Mouse (Mus musculus): Measurements from ENCODE around the gene Slc51a.

The Slc51a gene

DNA sequence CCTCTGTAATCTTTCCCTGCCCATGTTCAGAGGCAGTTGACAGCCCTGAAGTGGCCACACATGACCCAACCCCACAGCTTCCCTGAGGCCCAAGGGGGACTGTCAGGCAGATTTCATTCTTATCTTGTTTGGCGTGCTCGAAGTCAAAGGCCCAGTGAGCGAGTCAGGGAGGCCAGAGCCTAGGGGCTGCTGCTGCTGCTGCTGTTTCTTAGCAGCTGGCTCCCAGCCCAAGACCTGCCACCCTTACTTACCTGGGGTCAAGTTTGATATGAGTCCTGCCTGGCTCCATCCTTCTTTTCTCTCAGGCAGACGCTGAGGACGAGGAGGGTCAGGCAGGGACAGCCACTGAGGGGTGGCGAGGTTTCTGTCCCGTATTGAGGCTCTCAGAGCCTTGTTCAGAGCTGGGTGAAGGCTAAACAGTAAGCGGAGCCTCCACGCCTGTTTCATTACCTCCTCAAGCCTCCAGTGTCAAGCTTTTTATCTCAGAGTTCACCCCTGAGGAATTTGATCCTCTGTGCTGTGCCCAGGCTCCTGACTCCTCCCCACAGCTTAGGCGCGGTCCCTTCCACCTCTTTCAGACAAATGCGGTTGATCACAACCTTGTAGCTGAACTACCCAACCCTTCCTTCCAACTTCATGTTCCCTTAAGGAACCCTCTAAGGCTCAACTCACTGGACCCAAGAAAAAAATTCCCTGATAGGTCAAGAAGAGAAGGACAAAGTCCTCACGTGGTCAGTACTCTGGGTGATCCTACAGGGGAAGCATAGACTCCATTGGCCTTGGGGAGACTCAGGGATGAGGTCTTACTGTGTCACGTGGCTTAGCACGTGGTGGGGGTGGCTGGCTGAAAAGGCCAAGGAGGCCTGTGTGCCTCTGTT, at the start of gene Slc51a:
Gene Slc51a, minus strand, starts transcription at position 646 of the 878 bp plus-strand sequence.
- no peak for DNase-seq (ENCODE audit: low spot score in 2 of 2)

DNA sequence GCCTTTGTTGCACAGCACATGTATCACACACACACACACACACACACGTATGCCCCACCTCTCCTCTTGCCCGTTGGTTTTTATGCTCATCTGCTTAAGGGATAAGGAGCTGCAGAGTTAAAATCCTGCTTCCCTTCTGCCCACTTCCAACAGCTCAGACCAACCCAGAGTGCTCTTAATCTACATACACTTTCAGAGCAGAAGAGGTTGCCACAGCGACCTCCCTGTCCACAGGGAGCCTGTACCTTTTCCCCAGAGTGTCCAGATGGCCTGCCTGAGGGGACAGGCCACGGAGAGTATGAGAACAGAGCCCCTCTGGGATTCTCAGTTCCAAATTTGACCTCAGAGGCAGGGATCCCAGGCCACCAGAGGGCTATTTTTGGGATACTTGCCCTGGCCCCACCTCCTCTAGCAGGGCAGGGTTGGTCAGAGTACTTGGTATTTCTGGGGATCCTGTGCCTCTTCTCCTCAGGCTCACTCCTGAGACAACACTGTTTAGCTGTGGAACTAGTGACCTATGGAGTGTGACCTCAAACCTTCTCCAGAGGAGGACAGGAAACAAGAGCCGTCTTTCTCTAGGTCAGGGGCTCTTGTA, 47.6 kb upstream of the Slc51a start:
- DNase-seq (ENCODE audit: low spot score in 2 of 2) = no peak

DNA sequence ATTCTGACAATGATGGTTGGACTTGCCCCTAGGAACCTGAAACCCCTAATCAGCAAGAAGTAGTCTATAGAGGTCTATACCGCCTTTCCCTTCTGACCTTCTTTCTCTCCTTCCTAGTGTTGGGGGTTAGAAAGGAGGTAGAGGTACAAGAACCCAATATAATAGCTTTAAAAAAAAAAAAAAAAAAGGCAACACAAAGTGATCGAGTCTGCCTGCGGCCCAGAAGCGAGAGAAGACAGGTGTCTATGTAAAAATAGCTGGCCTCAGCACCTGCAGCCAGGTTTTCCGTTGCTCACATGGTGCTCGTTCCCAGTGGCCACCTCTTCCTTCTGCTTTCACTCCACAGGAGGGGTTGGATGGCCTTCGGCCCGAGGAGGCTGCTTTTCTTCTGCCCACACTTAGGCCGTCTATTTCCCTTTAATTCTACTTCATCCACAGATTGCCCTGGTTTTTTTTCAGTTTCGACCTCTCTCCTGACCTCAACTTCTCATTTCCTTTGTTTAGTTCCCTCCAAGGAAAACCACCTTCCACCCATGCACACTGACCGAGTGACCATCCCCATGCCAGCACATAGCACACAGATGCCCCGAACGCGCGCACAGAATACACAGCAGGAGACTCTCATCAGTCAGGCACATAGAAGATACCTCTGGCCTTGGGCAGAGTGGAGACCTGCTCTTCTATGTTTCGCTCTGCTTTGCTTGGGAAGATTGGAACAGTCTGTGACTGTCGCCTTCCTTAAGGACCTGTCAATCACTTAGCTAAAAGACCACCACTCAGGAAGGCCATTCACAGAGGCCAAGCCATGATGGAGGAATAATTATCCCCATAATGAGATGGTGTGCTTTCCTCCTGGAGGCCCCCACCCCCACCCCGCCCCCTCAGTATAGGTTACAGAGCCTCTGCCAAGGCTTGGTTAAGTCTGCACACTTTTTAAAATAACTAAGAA, 45.5 kb upstream of the Slc51a start:
- no peak for DNase-seq (ENCODE audit: low spot score in 2 of 2)

DNA sequence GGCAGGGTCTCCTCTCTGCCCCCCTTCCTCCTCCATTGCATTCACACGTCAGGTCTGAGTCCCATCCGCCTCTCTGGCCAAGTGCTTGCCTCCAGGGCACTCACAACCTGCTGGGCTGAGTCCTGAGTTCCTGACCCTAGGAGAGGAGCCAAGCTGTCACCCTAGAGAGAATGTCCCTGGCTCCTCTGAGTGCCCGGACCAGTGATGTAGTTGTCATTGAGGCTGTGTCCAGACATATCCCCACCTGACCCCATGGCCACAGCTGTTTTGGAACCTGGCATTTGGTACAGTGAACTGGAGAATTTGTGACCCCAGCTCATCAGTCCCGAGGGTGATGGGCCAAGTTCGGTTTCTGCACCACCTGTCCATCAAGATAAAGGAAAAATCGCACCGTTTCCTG, 39.2 kb upstream of the Slc51a start:
- DNase-seq (ENCODE audit: low spot score in 2 of 2) = no peak

DNA sequence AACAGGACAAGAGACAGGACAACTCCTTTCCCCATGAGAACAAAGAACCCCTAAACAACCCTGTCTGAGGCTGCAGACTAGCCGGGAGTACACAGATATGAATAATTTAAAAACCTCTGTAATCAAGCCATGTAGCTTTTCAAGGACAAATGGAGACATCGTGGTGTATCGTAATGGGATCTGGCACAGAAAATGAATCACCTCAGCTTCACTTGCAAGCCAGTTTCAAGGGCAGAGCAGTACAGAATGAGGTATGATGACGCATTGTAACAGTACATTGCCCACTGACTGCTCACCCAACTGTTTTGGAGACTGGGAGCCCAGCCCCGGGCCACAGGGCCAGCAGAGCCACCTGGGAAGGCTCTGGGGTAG, 36.6 kb upstream of the Slc51a start:
- no peak for DNase-seq (ENCODE audit: low spot score in 2 of 2)

DNA sequence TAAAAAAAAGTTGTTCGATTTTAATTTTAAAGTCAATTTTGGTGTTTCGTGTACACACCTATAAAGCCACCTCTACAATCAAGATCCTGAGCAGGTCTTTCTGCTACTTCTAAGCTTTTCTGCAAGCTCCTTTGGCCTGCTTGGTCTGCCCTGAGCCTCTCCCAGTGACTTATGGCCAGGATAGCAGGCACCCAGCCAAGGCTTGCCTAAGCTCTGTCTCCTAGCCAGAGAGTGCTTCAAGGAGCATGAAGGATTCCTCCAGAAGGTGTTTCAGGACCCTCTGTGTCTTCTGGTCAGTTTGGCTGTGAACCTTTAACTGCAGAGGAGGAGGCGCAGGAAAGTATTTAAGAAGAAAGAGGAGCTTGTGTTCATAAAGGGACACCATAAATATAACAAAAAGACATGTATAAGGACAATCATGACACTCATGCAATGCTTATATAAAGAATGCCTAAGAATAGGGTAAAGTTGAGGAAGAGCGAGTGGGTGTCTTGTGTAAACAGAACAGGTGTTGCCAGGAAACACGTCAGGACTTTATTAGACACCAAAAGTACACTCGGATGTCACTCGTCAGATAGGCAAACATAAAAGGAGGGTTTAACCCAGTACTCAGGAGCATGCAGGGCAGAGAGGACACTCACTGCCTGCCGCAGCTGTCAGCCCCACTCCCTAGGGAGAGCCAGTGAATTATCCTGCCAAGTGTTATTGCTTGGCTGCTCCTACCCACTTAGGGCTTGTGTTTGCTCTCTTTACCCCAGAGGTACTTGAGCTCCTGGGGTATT, 36.0 kb upstream of the Slc51a start:
- no peak for DNase-seq (ENCODE audit: low spot score in 2 of 2)

DNA sequence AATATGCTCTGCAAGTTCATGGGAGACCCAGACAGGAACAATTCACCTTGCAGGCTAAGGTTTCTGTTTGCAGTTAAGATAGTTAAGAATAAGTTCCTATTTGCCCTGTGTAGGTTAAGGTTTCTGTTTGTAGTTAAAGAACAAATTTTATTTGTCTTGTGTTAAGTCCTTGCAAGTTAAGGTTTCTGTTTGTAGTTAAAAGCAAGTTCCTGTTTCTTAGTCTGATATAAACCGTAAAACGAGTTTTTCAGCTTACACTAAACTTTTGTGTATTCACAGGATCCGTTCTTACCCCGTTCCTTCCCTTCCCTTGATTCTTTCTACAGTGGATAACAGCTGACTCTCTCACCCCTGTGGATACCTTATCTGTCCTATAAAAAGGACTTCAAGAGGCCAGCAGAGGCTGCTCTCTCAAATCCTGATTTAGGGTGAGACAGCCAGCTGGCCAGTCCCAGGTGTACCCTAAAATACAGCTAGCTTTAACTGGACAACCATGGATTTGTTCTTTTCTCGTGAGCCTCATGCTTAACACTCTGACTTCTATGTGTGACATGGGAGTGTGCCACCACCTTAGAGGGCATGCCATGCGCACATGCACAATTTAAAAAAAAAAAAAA, 35.0 kb upstream of the Slc51a start:
- DNase-seq (ENCODE audit: low spot score in 2 of 2) = no peak

DNA sequence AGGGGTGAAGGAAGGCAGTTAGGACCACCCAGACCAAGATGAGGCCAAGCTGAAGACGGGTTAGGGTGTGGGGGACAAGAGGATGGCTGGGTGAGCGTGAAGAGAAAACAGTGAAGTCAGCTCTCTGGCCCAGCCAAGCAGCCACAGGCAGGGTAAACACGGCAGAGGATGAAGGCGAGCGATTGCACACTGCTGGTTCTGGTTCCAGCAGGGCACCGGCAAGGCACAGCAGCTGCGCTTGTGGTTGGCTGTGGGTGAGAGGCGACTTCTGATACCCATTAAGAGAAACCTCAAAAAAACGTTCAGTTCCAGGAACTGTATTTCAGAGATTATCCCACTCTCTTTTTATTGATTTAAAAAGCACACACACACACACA, 32.7 kb upstream of the Slc51a start:
- DNase-seq (ENCODE audit: low spot score in 2 of 2) = peak; percentile 57 to 60

DNA sequence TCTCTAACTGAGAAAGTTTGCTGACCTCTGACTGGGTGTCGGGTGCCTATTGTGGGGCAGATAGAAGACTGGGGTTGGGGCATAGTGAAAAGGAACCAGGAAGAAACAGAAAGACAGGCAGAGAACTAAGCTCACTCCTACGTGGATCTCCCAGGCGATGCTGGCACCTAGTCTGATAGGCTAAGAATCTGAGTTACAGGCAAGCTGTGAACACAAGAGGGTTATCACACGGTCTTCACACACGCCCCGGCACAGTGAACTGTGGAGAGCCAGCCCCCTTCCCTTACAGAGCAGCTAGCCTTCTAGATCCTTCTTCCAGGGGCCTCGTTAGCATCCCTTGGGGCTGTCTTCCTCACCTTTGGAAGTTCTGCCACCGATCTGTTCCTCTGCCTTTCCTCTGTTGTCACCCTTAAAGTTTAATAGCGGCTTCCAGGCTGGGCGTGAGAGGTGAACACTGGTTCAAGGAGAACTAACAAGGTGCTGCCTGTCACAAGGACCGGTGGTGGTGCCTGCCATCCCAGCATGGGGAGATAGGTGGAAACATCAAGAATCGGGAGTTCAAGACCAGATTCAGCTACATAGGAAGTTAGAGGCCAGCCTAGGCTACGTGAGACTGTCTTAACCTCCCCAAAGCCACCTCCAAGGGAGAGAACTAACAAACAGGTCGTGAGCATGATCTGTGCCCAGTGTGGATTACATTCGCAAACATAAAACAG, 32.1 kb upstream of the Slc51a start:
- no peak for DNase-seq (ENCODE audit: low spot score in 2 of 2)

DNA sequence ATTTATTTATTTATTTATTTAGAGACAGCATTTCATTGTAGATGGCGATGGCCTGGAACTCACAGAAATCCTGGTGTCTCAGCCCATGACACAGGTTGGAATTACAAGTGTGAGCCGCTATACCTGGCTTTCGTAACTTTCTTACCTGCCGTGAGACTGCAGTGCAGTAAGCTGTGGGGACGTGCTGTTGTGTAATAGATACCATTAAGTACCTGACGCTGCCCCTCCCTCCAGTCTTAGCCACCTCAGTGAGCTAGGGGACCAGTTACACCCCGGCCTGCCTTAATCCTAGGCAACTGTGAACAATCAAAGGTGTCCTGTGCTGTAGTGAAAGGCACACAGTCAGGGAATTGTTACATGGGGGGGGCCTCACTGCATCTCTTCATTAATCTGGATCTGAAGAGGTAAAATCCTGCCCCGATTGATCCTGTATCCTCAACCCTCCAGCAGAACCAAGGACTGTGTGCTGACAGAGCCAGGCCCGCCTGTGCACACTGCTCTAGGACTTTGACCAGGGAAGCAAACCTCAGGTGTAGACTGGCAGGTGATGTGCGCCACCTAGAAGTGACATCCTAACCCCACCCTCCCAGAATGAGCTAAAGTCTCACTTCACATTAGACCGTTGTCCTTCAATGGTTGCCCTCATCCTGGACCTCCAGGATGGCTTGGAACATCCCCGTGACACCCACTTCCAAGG, 30.3 kb upstream of the Slc51a start:
- no peak for DNase-seq (ENCODE audit: low spot score in 2 of 2)

DNA sequence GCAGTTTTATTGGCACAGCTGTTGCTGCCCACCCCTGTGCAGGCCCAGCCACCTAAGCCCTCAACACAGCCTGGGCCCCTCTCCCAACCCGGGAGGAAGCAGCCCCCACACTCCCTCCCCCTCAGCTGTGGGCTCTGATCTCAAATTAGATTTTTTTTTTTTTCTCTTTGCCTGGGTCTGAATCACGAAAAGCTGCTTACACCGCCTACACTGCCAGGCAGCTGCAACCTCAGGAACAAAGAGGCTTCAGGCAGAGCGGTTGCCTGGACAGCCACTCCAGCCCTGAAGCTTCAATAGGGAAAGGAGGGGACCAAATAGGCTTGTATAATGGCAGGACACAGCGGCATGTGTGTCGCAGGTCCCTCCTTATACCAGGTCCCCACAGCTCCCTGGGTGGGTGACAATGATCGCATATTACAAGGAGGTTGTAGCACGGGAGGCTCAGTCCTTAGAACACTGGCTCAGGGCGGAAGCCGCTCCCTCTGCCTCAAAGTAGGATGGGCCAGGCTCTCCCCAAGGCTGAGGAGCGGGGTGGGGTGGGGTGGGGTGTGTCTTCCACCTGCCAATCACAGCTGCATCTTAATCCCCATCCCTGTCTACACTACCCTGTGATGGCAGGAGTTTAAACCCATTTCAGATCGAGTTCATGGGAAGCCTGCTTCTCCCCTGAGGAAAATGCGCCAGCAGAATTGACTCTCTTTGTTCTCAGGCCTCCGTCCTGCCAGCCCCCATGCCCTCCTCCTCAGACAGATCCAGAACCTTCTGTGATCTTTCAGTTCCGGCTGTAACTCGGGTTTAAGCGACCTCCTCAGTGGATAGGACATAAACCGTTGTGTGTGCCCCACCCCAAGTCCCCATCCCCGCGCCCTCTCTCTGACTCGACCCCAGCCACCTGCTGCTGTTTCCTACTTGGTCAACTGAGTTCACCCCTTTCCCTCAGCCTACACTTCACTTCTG, 28.6 kb upstream of the Slc51a start:
- peak; percentile 65 to 75 for DNase-seq (ENCODE audit: low spot score in 2 of 2)

DNA sequence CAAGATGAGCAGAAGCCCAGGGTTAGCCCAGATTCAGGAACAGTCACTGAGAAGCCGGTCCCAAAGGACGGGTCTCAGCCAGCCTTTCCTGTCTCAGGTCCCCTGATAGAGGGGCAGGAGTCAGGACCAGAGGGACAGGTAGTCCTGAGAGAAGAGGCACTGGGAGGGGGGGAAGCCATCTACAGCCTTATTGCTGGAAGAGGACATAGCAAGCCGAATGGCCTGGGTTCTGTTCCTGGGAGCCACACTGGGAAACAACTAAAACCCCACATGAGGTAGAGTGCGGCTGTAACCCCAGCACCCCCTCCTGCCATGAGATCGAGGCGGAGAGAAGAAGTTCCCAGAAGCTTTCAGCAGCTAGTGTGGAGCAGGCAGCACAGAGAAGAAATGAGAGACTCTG, 26.3 kb upstream of the Slc51a start:
- no peak for DNase-seq (ENCODE audit: low spot score in 2 of 2)

DNA sequence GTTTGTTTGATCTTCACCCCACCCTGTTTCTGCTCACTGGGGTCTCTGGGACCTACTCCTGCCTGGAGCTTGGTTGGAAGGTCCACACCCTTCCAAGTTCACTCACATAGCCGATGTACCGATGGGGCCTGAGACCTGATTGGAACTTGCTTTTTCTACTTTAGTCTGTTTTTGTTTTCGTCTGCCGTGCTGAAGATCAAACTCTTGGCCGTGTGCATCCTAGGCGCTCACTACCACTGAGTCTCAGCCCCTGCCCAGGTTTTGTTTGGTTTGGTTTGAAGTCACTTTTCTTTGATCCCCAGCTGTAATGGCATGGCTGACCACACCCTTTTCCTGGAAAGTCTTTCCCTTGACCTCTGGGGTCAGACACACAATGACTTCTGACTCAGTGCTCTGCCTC, 25.7 kb upstream of the Slc51a start:
- DNase-seq (ENCODE audit: low spot score in 2 of 2) = no peak

DNA sequence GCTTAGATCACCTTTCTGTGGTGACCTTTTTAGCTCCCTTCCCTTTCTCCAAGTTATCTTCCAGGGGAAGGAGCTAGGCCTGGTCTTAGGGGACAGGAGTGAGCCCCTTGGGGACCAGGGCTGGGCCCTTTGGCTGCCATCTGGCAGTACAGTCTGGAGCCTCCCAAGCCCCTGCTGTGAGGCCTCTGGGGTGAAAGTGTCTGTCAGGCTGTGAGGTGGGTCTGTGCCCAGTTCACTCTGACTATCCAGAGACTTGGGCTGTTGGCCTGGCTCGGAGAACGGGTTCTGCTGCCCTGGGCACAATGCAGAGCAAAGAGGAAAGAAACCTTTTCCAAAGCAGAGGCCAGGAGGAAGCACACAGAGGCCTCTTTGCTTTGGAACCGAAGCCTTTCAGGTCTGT, 25.2 kb upstream of the Slc51a start:
- no peak for DNase-seq (ENCODE audit: low spot score in 2 of 2)

DNA sequence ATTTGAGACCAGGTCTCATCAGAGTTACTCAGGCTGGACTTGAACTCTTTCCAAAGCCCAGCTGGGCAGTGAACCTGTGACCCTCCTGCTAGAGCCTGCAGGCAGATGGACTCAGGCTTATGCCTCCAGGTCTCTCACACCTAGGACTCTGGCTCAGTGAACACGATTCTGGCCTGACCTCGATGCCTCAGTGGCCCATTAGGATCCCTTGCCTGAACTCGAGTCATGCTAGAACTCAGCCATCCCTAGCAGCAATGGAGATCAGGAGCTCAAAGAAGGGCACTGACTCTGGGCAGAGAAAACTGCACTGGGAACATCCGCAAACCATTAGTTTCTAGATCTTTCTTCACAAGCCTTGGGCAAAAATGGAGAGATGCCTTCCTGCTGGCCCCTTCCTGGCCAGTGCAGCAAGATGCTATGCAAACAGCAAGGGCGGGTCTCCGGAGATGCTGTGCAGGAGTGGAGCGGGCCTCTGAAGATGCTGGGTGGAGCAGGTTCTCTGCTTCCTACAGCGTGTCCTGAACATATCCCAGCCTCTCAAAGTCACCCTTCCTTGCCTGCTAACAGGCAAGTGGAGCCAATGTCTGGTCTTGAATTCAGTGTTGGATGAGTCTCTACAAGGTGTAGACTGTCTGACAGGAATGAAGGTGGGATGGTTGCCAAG, 24.3 kb upstream of the Slc51a start:
- no peak for DNase-seq (ENCODE audit: low spot score in 2 of 2)

DNA sequence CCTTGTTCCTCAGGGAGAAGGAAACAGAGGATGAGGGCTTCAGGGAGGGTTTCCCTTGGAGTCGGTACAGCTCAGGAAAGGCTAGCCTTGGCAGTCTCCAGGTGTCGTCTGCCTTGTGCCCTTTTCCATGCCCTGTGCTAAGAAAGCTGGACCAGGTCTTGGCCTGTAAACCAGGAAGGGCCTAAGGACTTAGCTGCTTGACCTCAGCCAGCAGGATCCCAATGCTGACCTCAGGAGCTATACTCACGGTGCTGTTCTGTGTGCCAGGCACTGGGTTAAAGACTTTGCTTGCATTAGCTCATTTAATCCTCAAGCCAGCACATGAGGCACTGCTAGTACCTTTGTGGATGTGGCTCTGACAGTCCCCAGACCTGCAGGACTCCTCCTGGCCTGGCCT, 23.7 kb upstream of the Slc51a start:
- DNase-seq (ENCODE audit: low spot score in 2 of 2) = no peak

DNA sequence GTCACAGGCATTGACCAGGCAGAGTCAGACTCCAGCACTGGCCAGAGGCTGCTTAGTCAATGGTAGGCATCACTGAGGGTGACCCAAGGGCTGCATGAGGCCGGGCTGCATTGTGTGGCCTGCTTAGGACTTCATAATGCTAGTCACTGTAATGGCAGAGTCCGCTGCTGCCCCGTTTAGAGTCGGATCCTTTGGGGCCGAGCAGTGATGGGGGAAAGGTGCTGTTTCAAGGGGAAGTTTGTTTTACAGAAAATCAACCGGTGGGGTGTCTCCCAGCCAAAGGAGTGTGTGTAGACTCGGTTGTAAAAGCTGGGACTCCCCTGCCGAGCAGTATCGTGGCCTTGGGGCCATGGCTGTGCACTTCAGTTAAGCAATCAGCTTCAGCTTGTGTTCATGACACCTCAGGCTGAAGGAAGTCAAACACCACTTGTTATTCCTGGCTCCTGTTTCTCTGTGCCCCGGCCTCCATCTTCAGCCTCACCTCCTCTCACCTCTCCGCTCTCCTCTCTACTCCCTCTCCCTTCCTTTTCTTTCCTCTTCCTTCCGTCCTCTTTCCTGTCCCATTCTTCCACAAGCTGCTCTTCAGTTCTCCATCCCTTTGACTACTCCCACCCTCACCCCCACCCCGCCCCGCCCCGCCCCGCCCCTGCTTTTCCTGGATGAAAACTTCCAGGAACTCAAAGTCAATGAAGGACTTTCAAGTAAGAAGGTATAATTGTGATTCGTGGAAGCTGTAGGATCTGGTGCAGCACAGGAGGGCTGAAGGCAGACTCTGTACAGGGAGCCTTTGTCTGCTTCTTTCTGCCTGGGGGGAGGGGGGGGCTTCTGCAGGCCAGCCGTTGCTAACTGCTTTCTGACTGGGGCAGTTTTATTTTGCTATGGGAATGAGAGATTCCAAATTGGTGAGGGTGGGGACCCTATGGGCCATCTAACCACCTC, 23.0 kb upstream of the Slc51a start:
- DNase-seq (ENCODE audit: low spot score in 2 of 2) = no peak

All from thymus, postnatal 10 days (tissue).